Mouse (Mus musculus) right cerebral cortex, adult 18-20 months (tissue): ENCODE measurements at regions not wholly inside any gene's neighbourhood (a gene's known extent, or its start where the extent isn't known, plus 50 kb on each side); places are given as distances from the start of the nearest gene placed in this dataset.
A peak's percentile ranks its signal among the peaks of the same experiment; 100 is the strongest.

Experiments
- DNase-seq: peaks from one replicate; pipeline ENCODE4 v3.0.0; 2022; ENCODE audit warnings: mixed read lengths

GRCm38 (mm10) chr7:93424717-93425116, 345.1 kb downstream of the Fam181b start:
- DNase-seq = no peak

GRCm38 (mm10) chr7:93435034-93435433, 355.4 kb downstream of the Fam181b start:
- peak; percentile 8 for DNase-seq

- no peak for DNase-seq
These were observed 374.4 kb downstream of the Fam181b start for GRCm38 (mm10) chr7:93454071-93454470.

- no peak for DNase-seq
These were observed 383.7 kb downstream of the Fam181b start for GRCm38 (mm10) chr7:93463377-93463776.

GRCm38 (mm10) chr7:93473371-93473770, 393.7 kb downstream of the Fam181b start:
- no peak for DNase-seq

- DNase-seq = peak; percentile 44
These were observed 431.0 kb downstream of the Fam181b start for GRCm38 (mm10) chr7:93510636-93511035.

- DNase-seq = no peak
These were observed 431.6 kb downstream of the Fam181b start for GRCm38 (mm10) chr7:93511237-93511636.

GRCm38 (mm10) chr7:93559131-93559530, 479.5 kb downstream of the Fam181b start:
- no peak for DNase-seq

GRCm38 (mm10) chr7:93577523-93577922, 497.9 kb downstream of the Fam181b start:
- DNase-seq = peak; percentile 1

GRCm38 (mm10) chr7:93587121-93587520, 507.5 kb downstream of the Fam181b start:
- no peak for DNase-seq

- DNase-seq = no peak
These were observed 508.4 kb downstream of the Fam181b start for GRCm38 (mm10) chr7:93588088-93588487.
